Mouse (Mus musculus) liver, postnatal 0 days (tissue): ENCODE measurements at regions not wholly inside any gene's neighbourhood (a gene's known extent, or its start where the extent isn't known, plus 50 kb on each side); places are given as distances from the start of the nearest gene placed in this dataset.

Experiments used
- ATAC-seq: fragments of 200-750 bp; cut with Nextera tagmentation; 2 replicates; pipeline ENCODE4 v1.8.0; 2017; ENCODE audit warnings: mild to moderate bottlenecking, moderate library complexity
- DNase-seq: peaks from one replicate; pipeline ENCODE4 v3.0.0-alpha.2; 2016
- H3K27ac ChIP-seq: fragments of 300-500 bp; sonication (generic); 2 replicates; pipeline ENCODE4 v1.5.1; 2014; ENCODE audit warnings: antibody characterized with exemption, moderate library complexity, mild to moderate bottlenecking, low read depth
- H3K27me3 ChIP-seq: fragments of 300-500 bp; sonication (generic); 2 replicates; pipeline ENCODE4 v1.6.1; 2014; ENCODE audit warnings: low read length, control low read depth, mixed read lengths; ENCODE audit not compliant: insufficient read depth
- H3K36me3 ChIP-seq: fragments of 300-500 bp; sonication (generic); replicated peaks from 2 replicates; pipeline ENCODE4 v1.6.1; 2014; ENCODE audit warnings: mild to moderate bottlenecking, control low read depth, low read length, moderate library complexity, mixed read lengths; ENCODE audit not compliant: insufficient read depth
- H3K4me1 ChIP-seq: fragments of 300-500 bp; sonication (generic); 2 replicates; pipeline ENCODE4 v1.6.1; 2014; ENCODE audit warnings: antibody characterized with exemption, mild to moderate bottlenecking, control low read depth; ENCODE audit not compliant: insufficient read depth
- H3K4me2 ChIP-seq: fragments of 300-500 bp; sonication (generic); 2 replicates; pipeline ENCODE4 v1.6.1; 2014; ENCODE audit warnings: low read depth, mild to moderate bottlenecking, low read length, moderate library complexity, mixed read lengths
- H3K4me3 ChIP-seq: fragments of 300-500 bp; sonication (generic); 2 replicates; pipeline ENCODE4 v1.5.1; 2014; ENCODE audit warnings: low read depth, low read length
- H3K9ac ChIP-seq: fragments of 300-500 bp; sonication (generic); replicated peaks from 2 replicates; pipeline ENCODE4 v1.6.1; 2014; ENCODE audit warnings: mild to moderate bottlenecking, moderate library complexity
- H3K9me3 ChIP-seq: fragments of 300-500 bp; sonication (generic); 2 replicates; pipeline ENCODE4 v1.6.1; 2016; ENCODE audit warnings: mild to moderate bottlenecking, control low read depth, low read length, mixed read lengths
- CTCF ChIP-seq: sonication (generic); IDR thresholded peaks from 2 replicates; pipeline ENCODE4 v1.5.1; 2016; ENCODE audit warnings: antibody characterized with exemption, low read depth
- EP300 ChIP-seq: IDR thresholded peaks from 2 replicates; pipeline ENCODE4 v1.6.1; 2016; ENCODE audit warnings: antibody characterized with exemption, low read depth, mild to moderate bottlenecking
- WGBS: fragments of 180-500 bp; shearing (Covaris S2); extraction: QIAGEN DNeasy Blood & Tissue Kit; methylation state at CpG from one replicate; pipeline ENCODE4 v1.1.7; 2014; ENCODE audit not compliant: insufficient replicate concordance; 5-methylcytosine and 5-hydroxymethylcytosine counted together

GRCm38 (mm10) chr5:119992130-119992529, 124.1 kb upstream of the Rbm19 start:
- no peak for ATAC-seq
- no peaks in the 10 kb centered on the region for H3K4me1 ChIP-seq
- no peak overlapping the region for H3K27ac ChIP-seq
- H3K4me3 ChIP-seq, result no peak overlapping the region
- TF ChIP-seq EP300, result no peak
- no peak for TF ChIP-seq CTCF
- H3K9me3 ChIP-seq, result no peaks in the 10 kb centered on the region
- DNase-seq, result no peak
- WGBS, result 42% methylated on average over 3 of the region's 3 CpGs
- no peaks in the 10 kb centered on the region for H3K36me3 ChIP-seq
- no peaks in the 10 kb centered on the region for H3K27me3 ChIP-seq
- no peak overlapping the region for H3K4me2 ChIP-seq
- no peak overlapping the region for H3K9ac ChIP-seq

DNA sequence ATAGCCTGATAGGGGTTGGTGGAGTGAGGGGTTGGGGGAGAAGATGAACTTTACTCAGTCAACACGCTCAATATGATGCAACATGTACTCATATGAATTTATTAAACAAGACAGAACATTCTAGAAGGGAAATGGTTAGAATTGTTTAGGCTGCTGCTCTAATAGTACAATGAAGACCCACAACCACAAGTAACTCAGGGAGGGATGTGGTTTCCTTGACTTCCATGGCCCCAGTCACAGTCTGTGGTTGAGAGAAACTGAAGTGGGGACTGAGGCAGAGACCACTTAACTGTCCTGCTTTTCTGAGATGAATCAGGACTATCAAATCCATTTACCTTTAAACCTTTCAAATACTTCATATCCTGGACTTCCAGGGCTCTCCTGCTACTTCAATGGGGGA, 120.5 kb upstream of the Rbm19 start:
- Histone ChIP-seq H3K4me3 (no peak overlapping the region), H3K4me2 (no peak overlapping the region), H3K9me3 (no peaks in the 10 kb centered on the region), H3K27ac (no peak overlapping the region), H3K27me3 (no peaks in the 10 kb centered on the region), H3K36me3 (no peaks in the 10 kb centered on the region), H3K4me1 (no peaks in the 10 kb centered on the region), H3K9ac (no peak overlapping the region)
- no peak for TF ChIP-seq CTCF
- no peak for TF ChIP-seq EP300
- DNase-seq, result no peak
- 66% methylated on average over 1 of the region's 1 CpGs for WGBS
- no peak for ATAC-seq

DNA sequence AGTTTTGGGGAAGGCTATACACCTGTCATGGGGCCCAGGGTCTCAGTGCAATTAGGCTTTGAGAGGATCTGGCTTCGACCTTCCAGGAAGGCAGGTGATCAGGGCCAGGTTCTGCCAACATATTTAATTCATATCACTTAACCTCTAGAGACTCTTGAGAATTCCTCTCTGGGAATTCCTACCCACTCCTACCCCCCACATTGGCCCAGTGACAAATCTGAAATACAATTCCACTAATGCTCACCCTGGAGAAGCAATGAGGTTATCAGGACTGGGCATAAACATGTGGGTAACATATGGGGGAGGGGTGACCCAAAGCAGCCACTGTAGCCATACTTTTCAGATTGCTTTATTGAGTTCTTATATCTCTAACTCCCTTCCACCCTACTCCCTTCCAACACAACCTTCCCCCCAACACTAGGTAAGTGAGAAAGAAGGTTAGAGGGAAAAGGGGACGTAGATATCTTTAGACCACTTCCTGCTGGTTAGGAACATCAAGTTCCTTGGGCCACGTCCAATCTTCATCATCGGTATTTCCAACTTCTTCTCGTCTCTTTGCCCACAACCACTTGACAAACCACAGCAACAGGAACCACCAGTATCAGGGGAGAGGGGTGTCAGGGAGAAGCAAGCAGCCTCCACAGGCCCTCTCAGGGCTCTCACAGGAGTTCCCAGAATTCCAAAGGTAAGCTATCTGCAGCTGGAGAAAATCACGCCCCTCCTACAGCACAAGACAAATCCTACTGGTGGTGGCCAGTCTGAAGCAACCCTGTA, 110.4 kb upstream of the Rbm19 start:
- no peak for DNase-seq
- Histone ChIP-seq H3K9me3 (no peaks in the 10 kb centered on the region), H3K4me1 (no peaks in the 10 kb centered on the region), H3K27me3 (0 out of 2 replicates have a peak, but pooled peaks cover 3% of the 10 kb centered on the region), H3K9ac (no peak overlapping the region), H3K4me2 (no peak overlapping the region), H3K36me3 (no peaks in the 10 kb centered on the region), H3K4me3 (no peak overlapping the region), H3K27ac (no peak overlapping the region)
- no peak for ATAC-seq
- TF ChIP-seq EP300 (no peak), CTCF (no peak)
- 30% methylated on average over 6 of the region's 6 CpGs for WGBS

DNA sequence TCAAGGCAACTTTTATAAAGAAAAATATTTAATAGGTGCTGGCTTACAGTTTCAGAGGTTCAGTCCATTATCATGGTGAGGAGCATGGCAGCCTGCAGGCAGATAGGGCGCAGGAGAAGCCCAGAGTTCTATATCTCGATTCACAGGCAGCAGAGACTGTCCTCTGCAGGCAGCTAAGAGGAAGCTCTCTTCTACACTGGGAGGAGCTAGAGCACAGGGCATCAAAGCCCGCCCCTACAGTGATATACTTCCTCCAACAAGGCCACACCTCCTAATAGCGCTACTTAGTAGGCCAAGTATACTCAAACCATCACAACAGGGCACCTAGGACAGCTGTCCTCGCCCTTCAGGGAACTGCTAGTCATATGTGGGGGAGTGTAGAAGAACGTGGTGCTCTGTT, 108.5 kb upstream of the Rbm19 start:
- no peak overlapping the region for H3K27ac ChIP-seq
- no peak overlapping the region for H3K4me2 ChIP-seq
- ATAC-seq (no peak), DNase-seq (no peak)
- TF ChIP-seq CTCF (no peak), EP300 (no peak)
- 53% methylated on average over 6 of the region's 6 CpGs for WGBS
- no peak overlapping the region for H3K9ac ChIP-seq
- H3K4me3 ChIP-seq, result no peak overlapping the region
- H3K27me3 ChIP-seq, result no peaks in the 10 kb centered on the region
- H3K9me3 ChIP-seq, result no peaks in the 10 kb centered on the region
- no peaks in the 10 kb centered on the region for H3K4me1 ChIP-seq
- H3K36me3 ChIP-seq, result no peaks in the 10 kb centered on the region

- ATAC-seq (no peak), DNase-seq (no peak)
- no peak for TF ChIP-seq CTCF
- no peak for TF ChIP-seq EP300
- H3K36me3 ChIP-seq, result no peaks in the 10 kb centered on the region
- no peak overlapping the region for H3K9ac ChIP-seq
- H3K27ac ChIP-seq, result no peak overlapping the region
- no peaks in the 10 kb centered on the region for H3K9me3 ChIP-seq
- no peak overlapping the region for H3K4me3 ChIP-seq
- H3K4me1 ChIP-seq, result no peaks in the 10 kb centered on the region
- 73% methylated on average over 9 of the region's 9 CpGs for WGBS
- H3K4me2 ChIP-seq, result no peak overlapping the region
- H3K27me3 ChIP-seq, result no peaks in the 10 kb centered on the region
Observed at GRCm38 (mm10) chr5:120008306-120008705, 108.0 kb upstream of the Rbm19 start.

GRCm38 (mm10) chr5:120015417-120015816, 100.8 kb upstream of the Rbm19 start:
- no peak overlapping the region for H3K4me3 ChIP-seq
- no peaks in the 10 kb centered on the region for H3K27me3 ChIP-seq
- no peak overlapping the region for H3K4me2 ChIP-seq
- no peak overlapping the region for H3K9ac ChIP-seq
- 22% methylated on average over 10 of the region's 10 CpGs for WGBS
- no peaks in the 10 kb centered on the region for H3K4me1 ChIP-seq
- H3K27ac ChIP-seq, result no peak overlapping the region
- DNase-seq, result no peak
- H3K9me3 ChIP-seq, result no peaks in the 10 kb centered on the region
- TF ChIP-seq CTCF, result no peak
- TF ChIP-seq EP300, result no peak
- H3K36me3 ChIP-seq, result no peaks in the 10 kb centered on the region
- ATAC-seq, result no peak
